Mouse (Mus musculus) embryo, embryonic 10.5 days (tissue): Measurements from ENCODE around the gene Zfp281.

Source experiments
- DNase-seq: peaks from one replicate; pipeline ENCODE4 v3.0.0-alpha.2; 2015; ENCODE audit warnings: low spot score

Gene Zfp281

DNA sequence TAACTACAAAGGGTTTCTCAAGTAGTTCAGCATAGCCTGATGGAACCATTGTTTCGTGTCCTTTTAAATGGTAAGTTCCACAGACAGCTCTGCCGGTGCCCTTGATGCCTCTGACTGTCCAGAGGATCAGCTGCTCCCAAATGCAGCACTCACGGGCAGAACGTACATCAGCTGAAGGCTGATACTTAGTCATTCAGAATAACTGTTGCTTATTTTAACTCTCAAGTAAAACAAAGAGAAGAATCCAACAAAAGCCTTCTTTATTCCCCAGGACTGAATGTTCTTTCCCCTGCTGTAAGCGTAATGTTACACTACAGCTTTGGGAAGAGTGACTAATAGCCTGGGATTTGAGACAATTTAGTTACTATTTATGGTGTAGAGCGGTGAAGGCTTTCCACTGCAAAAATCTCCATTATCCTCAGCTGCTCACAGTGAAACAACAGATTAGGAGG, 11.4 kb upstream of the Zfp281 start:
- no peak for DNase-seq

DNA sequence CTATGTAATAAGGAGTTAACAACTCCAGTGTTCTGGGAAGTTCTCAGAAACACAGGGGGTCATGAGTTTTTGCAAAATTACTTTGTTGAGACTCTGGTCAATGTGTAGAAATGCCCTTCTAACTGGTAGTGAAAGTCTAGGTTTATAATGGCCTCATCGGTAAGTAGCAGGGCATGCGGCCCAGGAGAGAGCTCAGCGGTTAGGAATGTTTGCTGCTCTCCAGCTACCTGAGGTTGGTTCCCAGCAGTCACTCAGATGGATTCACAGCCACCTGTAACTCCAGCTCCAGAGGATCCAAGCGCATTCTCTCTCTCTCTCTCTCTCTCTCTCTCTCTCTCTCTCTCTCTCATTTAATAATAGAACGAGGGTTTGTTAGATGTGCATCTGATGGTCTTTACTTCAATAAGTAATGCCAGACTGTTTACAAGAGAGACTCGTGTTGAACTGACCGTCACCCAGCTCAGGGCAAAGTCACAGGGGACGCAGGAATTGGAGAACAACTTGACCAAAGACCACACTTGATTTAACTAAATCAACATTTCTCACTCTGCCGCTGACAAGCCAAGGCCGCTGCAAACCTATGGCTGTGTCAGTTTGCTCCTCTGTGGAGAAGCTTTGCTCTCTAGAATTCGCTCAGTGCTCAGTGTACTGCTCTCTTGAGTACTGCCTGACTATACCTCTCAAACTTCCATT, 9.8 kb upstream of the Zfp281 start:
- DNase-seq, result no peak

DNA sequence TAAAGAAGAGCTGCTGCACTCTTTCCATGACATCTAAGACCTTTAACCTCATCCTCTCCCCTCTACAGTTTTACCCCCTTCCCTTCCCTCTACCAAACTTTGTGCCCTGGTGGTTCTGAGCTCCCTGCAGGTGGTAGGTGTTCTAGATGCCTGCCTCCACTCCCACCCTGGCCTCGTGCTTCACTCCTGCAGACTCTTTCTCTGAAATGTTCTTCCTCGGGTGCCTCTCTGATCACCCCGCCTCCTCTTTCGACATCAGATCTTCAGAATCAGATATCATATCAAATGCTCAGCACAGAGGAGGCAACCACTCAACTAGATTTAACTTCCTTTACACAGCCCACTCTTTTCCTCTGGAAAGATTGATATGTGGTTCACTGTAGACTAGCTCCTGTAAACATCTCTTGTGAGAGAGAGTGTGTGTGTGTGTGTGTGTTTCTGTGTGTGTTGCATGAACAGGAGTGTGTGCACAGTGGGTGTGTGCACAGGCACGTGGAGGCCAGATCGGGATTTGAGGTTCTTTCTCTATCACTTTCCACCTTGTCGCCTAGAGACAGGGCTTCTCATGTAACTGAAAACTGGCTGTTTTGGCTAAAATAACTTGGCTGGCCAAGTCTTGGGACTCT, 7.4 kb upstream of the Zfp281 start:
- DNase-seq, result no peak

DNA sequence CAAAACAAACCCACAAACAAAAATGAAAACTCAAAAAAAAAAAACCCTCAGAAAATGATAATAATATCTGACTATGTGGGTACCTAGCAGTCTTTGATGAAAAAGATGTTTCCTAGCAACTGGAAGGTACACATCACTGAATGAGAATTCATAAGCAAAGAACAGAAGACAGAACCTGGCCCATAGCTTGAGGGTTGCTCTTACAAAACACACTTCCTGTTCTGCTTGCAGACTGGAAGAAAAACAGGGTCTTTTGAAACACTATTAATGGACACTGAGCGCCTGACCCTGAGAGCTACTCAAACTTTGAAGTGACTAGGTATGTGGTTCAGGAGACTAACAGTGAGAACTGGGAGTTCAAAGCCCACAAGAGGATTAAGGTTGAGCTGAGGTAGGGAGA, 6.1 kb upstream of the Zfp281 start:
- DNase-seq, result no peak

DNA sequence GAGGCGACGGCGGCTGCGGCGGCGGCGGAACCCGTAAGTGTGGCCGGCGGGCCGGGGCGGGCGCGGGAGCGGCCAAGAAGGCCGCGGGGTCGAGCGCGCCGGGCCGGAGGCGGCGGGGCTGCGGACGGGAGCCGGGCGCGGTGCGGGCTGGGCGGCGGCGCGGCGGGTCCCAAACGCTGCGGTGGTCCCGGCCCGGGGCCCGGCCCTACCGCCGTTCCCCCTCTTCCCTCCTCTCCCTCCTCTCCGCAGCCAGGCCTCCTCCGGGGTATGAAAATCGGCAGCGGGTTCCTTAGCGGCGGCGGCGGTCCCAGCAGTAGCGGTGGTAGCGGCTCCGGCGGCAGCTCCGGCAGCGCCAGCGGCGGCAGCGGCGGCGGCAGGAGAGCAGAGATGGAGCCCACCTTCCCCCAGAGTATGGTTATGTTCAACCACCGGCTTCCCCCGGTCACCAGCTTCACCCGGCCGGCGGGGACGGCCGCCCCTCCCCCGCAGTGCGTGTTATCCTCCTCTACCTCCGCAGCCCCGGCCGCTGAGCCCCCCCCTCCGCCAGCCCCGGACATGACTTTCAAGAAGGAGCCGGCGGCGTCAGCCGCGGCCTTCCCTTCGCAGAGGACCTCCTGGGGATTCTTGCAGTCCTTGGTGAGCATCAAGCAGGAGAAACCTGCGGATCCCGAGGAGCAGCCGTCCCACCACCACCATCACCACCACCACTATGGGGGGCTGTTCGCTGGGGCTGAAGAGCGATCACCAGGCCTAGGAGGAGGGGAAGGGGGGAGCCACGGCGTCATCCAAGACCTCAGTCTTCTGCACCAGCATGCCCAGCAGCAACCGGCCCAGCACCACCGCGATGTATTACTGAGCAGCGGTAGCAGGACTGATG, 556 bp downstream of the Zfp281 start:
- peak; percentile 46 for DNase-seq

DNA sequence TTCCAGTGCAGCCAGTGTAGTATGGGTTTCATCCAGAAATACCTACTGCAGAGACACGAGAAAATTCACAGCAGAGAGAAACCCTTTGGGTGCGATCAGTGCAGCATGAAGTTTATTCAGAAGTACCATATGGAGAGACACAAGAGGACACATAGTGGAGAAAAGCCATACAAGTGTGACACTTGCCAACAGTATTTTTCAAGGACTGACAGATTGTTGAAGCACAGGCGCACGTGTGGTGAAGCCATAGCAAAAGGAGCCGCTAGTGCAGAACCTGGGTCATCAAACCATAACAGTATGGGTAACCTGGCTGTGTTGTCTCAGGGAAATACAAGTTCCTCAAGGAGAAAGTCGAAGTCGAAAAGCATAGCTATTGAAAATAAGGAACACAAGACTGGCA, 1.4 kb downstream of the Zfp281 start:
- no peak for DNase-seq

DNA sequence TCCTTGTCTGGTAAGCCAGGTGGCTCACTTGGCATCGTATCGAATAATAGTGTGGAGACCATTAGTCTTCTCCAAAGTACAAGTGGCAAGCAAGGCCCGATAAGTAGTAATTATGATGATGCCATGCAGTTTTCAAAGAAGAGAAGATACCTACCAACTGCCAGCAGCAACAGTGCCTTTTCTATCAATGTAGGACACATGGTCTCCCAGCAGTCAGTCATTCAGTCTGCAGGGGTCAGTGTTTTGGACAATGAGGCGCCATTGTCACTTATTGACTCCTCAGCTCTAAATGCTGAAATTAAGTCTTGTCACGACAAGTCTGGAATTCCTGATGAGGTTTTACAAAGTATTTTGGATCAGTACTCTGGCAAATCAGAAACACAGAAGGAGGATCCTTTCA, 2.1 kb downstream of the Zfp281 start:
- DNase-seq, result no peak

DNA sequence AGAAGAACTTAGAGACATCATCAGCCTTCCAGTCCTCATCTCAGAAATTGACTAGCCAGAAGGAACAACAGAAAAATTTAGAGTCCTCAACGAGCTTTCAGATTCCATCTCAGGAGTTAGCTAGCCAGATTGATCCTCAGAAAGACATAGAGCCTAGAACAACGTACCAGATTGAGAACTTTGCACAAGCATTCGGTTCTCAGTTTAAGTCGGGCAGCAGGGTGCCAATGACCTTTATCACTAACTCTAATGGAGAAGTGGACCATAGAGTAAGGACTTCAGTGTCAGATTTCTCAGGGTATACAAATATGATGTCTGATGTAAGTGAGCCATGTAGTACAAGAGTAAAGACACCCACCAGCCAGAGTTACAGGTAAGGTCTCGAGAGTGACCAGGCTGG, 2.9 kb downstream of the Zfp281 start:
- no peak for DNase-seq

DNA sequence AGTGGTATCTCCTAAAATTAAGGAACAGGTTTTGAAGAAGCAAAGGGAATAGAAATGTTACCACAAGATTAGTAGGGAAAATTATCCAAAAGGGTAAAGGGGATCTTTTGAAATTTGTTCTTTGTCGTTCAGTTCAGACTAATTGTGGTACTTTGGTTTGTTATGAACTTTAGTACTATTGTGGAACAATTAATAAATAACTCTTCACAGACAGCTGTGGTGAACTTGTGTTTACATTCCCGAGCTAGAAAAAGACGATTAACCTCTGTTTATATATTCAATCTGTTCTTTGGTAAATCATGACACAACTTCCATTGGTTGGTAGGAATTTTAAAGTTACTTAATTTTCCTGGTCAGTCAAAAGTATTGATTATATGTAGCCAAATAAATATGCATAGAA, 8.2 kb downstream of the Zfp281 start:
- no peak for DNase-seq

DNA sequence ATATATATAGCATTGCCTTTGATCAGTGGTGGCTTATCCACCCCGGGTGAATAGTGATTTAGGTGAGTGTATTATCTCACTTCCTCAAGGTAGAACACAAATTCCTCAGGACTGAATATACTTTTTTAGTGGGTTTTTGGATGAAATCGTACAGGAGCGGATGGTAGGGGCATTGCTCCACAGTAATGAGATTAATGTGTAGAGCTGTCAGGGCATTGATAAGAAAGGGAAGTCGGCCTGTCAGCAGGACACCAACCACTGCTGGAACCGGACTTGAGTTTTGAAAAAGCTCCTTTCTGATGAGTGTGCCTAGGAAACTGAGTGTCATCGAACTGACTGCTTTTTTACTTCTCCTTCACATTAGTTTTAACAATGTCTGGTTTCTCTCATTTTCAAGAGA, 10.9 kb downstream of the Zfp281 start:
- DNase-seq, result no peak

DNA sequence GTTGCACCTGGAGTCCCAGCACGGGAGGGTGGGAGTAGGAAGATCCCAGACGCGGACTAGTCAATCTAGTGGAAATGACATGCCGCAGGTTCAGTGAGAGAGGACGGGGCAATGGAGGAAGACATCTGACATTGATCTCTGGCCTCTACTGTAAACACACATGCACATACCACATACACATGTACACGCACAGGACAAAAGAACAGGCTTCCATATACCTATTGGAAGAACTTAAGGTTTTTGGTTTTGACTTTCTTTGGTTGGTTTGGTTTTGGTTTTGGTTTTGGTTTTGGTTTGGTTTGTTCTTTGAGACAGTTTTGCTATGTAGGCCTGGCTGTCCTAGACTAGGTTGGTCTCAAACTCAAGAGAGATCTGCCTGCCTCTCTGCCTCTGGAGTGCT, 12.2 kb downstream of the Zfp281 start:
- no peak for DNase-seq

DNA sequence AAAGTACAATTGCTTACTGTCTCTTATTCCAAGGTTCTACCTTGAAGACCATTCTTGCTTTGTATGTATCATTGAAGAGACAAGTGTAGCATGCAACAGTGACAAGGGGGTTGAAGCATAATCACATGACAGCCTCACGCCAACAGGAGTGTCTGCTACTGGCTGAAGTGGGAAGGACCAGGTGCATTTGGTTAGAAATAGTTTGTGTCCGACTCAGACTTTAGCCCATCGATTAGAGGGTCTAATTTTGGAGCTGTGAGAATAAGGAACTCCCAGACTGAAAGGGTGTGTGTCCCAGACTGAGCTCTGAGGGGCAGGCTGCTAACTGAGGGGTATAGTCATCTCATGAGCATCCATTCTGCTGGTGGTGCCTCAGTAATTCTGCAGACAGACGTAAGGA, 13.0 kb downstream of the Zfp281 start:
- DNase-seq, result no peak

DNA sequence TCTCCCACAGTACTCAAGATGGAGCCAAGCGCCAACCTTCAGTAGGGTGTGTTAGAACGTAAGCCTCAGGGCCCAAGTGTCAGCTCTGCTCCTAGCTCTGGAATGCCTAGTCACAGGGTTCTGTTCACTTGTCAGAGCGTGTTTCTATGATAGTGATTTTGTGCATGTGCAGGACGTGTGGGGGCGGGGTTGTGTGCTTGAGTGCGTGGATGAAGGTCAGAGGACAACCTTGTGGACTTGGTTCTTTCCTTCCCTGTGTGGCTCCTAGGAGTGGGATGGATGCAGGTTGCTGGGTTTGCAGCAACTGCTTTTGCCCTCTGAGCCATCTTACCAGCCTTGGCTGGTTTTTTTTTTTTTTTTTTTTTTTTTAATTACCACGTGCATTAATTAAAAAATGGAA, 13.5 kb downstream of the Zfp281 start:
- DNase-seq, result no peak

DNA sequence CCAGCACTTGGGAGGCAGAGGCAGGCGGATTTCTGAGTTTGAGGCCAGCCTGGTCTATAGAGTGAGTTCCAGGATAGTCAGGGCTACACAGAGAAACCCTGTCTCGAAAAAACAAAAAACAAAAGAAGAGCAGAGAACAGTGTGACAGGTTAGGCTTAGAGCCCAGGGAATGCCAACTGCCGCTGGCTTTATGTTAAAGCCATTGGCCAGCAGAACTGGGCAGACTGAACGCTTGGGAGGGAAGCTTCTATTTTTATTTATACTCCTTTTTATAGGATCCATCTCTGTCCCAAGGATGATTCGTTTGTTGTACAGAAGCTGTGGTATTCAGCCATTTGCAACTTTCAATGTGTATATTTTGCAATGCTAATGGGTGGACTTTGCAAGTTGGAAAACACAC, 14.0 kb downstream of the Zfp281 start:
- DNase-seq, result no peak

DNA sequence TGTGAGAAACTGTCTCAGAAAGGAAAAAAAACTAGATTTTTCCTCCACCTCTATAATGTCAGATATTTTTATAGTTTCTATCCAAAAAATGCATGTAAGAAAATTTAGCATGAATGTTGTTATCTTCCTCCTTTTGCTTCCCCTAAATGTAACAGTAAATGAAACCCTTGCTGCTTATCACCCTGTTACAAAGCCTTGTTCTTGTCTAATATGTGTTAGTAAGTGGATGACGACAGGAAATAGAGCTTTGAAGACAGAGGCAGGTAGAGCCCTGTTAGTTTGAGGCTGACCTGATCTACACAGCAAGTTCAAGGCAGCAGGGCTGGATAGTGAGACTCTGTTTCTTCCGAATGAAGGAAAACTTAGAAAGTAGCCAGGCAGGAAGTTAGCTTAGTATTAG, 14.5 kb downstream of the Zfp281 start:
- DNase-seq, result no peak

DNA sequence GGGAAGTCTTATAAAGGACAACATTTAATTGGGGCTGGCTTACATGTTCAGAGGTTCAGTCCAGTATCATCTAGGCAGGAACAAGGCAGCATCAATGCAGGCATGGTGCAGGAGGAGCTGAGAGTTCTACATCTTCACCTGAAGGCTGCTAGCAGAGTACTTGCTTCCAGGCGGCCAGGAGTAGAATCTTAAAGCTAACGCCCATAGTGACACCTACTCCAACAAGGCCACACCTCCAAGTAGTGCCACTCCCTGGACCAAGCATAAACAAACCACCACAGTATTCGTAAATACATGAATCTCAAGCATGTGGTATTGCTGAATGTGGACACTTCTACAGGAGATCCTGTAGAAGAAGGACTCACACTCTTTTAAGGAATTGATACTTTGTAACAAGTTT, 18.0 kb downstream of the Zfp281 start:
- DNase-seq, result no peak

DNA sequence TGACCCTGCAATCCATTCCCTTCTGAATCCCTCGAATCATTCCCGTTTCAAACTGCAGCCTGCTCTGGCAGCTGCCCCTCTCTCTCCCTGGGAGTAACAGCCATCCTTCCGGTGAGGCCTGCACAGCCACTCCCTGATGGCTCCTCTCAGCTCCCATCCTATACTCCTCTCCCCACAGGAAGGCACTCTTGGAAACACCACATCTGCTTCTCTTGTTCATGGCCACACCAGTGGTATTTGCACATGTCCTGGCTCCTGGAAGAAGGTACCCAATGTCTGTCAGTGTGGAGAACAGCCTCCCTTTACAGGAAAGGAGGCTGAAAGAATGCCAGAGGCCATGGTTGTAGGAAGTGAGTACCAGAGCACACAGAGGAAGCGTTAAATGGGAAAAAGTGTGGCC, 19.8 kb downstream of the Zfp281 start:
- DNase-seq, result no peak

DNA sequence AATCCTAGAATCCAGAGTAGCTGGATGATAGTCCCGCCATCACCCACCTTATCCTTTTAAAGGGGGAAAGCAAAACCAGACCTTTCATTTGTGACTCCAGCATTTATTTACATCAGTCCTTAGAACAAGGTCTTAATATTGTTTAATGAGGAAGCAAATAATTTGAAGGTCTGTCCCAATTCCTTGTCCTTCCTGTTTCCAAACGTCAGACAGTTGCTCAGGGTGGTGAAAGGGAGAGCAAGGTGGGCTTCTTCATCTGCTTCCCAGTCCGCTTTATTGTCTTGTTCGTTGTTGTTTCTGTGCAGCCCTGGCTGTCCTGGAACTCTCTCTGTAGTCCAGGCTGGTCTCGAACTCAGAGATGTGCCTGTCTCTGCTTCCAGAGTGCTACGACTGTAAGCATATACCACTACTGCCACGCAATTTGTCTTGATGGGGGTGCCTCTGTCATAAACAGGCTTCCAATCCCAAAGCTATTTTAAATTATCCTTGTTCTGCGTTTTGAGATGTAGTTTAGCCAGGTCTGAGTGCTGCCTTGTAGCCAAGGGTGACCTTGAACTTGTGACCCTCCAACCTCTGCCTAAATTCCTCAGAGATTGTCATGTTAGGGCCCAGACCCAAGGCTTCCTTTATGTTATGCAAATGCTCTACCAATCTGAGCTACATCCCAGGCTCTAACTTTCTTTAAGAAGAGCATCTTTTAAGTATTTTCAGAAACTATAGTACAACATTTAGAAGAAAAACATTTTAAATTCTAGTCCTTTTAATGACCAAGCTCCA, 21.3 kb downstream of the Zfp281 start:
- DNase-seq, result no peak

DNA sequence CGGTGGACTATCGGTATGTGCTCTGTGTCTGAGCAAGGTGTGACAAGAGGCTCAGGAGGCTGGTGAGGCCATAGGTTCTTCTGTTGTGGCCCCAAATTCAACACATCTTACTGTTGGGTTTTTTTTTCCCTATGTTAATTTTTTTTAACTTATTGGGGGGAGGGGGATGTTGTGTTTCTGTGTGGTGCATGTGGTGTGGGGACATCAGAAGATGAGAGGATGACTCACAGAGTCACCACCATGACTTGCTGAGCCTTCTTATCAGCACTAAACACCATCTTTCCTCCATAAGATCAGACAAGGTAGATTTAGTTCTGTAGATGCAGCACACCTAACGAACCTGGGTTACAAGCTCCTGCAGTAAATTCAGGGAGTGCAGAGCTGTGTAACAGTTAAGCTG, 27.4 kb downstream of the Zfp281 start:
- no peak for DNase-seq

DNA sequence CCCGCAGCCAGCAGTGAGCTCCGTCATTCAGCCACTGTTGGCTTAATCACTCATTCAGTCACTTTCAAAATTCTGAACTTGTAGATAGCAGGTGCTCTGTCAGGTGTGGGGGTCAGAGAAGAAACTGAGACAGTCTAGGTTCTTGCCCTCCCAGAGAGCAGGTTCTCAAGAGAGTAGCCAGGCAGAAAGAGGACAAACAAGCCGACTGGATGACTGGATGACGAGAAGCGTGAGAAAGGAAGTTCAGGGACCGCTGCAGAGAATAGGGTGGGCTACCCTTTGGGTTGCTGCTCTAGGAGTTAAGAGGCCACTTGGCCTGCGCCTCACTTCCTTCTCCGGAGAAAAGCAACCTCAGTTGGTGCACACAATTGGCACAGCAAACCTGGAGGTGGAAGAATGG, 28.8 kb downstream of the Zfp281 start:
- DNase-seq, result no peak

DNA sequence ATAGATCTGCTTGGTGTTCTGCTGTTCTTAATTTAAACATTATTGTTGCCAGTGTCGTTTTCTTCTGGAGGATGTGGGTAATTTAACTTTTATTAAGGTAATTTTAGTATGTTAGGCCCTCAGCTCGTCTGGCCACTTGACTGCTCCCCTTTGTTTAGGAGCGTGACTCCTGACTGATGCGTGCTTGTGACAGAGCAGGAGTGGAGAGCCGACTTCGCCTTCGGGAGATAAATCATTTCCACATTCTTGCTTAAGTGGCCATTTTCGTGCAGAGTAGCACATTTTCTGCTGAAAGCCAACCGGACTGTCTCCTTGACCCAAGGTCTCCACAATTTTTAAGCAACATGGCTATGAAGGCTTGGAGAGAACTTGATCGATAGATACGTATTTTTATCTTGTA, 29.7 kb downstream of the Zfp281 start:
- peak; percentile 29 for DNase-seq

DNA sequence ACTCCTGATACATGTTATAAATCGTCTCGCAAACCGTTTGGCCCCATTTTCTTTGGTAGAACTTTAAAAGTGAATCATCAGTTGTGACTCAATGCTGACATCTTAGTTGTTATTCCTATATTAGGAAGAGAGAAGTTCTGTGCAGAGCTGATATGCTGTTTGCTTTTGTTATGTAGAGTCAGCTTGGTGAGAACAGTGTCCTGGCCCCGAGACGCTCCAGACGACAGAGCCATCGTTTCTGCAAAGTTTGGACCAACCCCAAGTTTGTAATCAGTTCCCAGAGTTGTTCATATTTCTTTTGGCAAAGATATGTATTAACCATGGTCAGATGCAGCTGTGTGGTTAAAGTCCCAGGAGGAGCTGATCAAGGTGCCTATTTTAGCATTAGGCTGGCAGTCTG, 31.9 kb downstream of the Zfp281 start:
- no peak for DNase-seq
